Mouse (Mus musculus) midbrain, postnatal 0 days (tissue): ENCODE measurements around the gene Ror2. TPM values are rescaled to one million over a fixed set of nuclear protein-coding genes. Genes with fewer than 3 reads are reported as not detected.
A peak's percentile ranks its signal among the peaks of the same experiment; 100 is the strongest.

Experiments used
- ATAC-seq: fragments of 200-750 bp; cut with Nextera tagmentation; 2 replicates; pipeline ENCODE4 v1.8.0; 2017; ENCODE audit warnings: moderate number of reproducible peaks, mild to moderate bottlenecking, moderate TSS enrichment, moderate library complexity; ENCODE audit not compliant: low FRiP score
- DNase-seq: peaks from one replicate; pipeline ENCODE4 v3.0.0-alpha.2; 2015; ENCODE audit warnings: low spot score
- H3K27ac ChIP-seq: fragments of 300-500 bp; sonication (generic); 2 replicates; pipeline ENCODE4 v1.5.1; 2014; ENCODE audit warnings: low read depth, mild to moderate bottlenecking, low read length, mixed read lengths
- H3K27me3 ChIP-seq: fragments of 300-500 bp; sonication (generic); 2 replicates; pipeline ENCODE4 v1.6.1; 2014; ENCODE audit warnings: low read length, control low read depth, mixed read lengths; ENCODE audit not compliant: insufficient read depth
- H3K36me3 ChIP-seq: fragments of 300-500 bp; sonication (generic); 2 replicates; pipeline ENCODE4 v1.6.1; 2014; ENCODE audit warnings: low read length, control low read depth, mixed read lengths; ENCODE audit not compliant: insufficient read depth
- H3K4me1 ChIP-seq: fragments of 300-500 bp; sonication (generic); 2 replicates; pipeline ENCODE4 v1.6.1; 2014; ENCODE audit warnings: mild to moderate bottlenecking, control low read depth, antibody characterized with exemption, low read length, mixed read lengths; ENCODE audit not compliant: insufficient read depth
- H3K4me2 ChIP-seq: fragments of 300-500 bp; sonication (generic); 2 replicates; pipeline ENCODE4 v1.6.1; 2014; ENCODE audit warnings: low read depth, mild to moderate bottlenecking, low read length, mixed read lengths; ENCODE audit not compliant: poor library complexity, severe bottlenecking
- H3K4me3 ChIP-seq: fragments of 300-500 bp; sonication (generic); 2 replicates; pipeline ENCODE4 v1.5.1; 2014; ENCODE audit warnings: low read depth, mild to moderate bottlenecking, low read length, moderate library complexity
- H3K9ac ChIP-seq: fragments of 300-500 bp; sonication (generic); replicated peaks from 2 replicates; pipeline ENCODE4 v1.6.1; 2014; ENCODE audit warnings: mild to moderate bottlenecking, low read length, moderate library complexity, mixed read lengths; ENCODE audit not compliant: poor library complexity, severe bottlenecking
- H3K9me3 ChIP-seq: fragments of 300-500 bp; sonication (generic); 2 replicates; pipeline ENCODE4 v1.6.1; 2016; ENCODE audit warnings: low read length, control low read depth
- CTCF ChIP-seq: IDR thresholded peaks from 2 replicates; pipeline ENCODE4 v1.5.1; 2016; ENCODE audit warnings: antibody characterized with exemption, mild to moderate bottlenecking
- WGBS: fragments of 180-500 bp; shearing (Covaris S2); extraction: QIAGEN DNeasy Blood & Tissue Kit; methylation state at CpG from one replicate; pipeline ENCODE4 v1.1.7; 2014; 5-methylcytosine and 5-hydroxymethylcytosine counted together
- polyA plus RNA-seq: library from polyadenylated mRNA; unstranded; fragments of >200 nt; fragmentation: Nextera tagmentation; extraction: Ambion mirVana; gene quantifications from 2 replicates; pipeline ENCODE4 v1.2.1, GENCODE M21; 2015
- total RNA-seq: library from RNA; depleted of rRNA; stranded (reverse); fragments of >200 nt; gene quantifications from 2 replicates; pipeline ENCODE4 v1.2.3, GENCODE M21; 2014

Ror2 gene
- total and polyA plus RNA-seq, 2 experiments from 2014 or later: 2.0 to 5.8 TPM

DNA sequence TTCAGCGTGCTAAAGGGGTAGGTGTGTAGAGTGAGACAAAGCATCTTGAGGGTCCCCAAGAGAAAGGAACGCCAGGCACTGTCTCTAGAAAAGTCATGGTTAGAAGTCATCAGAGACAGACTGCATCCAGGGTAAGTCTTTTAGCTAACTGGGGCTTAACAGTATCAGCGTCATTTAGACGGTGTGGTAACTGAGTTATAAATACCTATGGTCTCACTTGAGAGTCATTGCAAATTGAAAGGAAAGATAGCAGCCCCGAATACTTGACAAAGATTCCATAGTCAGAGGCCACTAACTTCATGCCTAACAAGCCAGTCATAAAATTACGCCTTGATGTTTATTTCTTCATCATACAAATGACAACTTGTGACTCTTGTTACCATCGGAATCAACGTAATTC, 191.3 kb downstream of the Ror2 start:
- Histone ChIP-seq H3K4me3 (no peak overlapping the region), H3K27me3 (0 out of 2 replicates have a peak, but pooled peaks cover 5% of the 10 kb centered on the region), H3K27ac (no peak overlapping the region), H3K4me2 (no peak overlapping the region), H3K9me3 (no peaks in the 10 kb centered on the region), H3K36me3 (no peaks in the 10 kb centered on the region), H3K4me1 (no peaks in the 10 kb centered on the region), H3K9ac (no peak overlapping the region)
- WGBS: 92% methylated on average over 8 of the region's 8 CpGs
- no peak for TF ChIP-seq CTCF
- ATAC-seq: no peak
- no peak for DNase-seq

DNA sequence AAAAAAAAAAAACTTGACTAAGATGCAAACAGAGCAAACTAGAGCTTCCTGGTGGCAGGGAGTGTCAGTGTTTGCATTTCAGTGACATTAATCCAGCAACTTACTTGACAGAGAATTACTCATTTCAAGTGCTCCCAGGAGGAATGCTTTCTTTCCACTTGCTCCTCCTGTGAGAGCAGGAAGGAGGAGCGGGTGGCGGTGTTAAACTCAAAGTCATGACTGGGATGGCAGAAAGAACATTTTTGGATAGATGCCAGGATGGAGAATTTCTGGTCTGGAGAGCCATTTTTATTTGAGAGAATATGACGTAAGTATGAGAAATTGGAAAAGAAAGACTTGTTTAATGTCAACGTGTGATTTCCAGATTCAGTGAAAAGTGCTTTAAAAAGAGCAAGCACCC, 192.5 kb downstream of the Ror2 start:
- no peaks in the 10 kb centered on the region for H3K36me3 ChIP-seq
- no peak overlapping the region for H3K4me2 ChIP-seq
- ATAC-seq: no peak
- no peaks in the 10 kb centered on the region for H3K4me1 ChIP-seq
- no peak overlapping the region for H3K9ac ChIP-seq
- no peak overlapping the region for H3K4me3 ChIP-seq
- 0 out of 2 replicates have a peak, but pooled peaks cover 5% of the 10 kb centered on the region for H3K27me3 ChIP-seq
- H3K9me3 ChIP-seq: no peaks in the 10 kb centered on the region
- TF ChIP-seq CTCF: no peak
- H3K27ac ChIP-seq: no peak overlapping the region
- no peak for DNase-seq
- WGBS: 52% methylated on average over 4 of the region's 4 CpGs

DNA sequence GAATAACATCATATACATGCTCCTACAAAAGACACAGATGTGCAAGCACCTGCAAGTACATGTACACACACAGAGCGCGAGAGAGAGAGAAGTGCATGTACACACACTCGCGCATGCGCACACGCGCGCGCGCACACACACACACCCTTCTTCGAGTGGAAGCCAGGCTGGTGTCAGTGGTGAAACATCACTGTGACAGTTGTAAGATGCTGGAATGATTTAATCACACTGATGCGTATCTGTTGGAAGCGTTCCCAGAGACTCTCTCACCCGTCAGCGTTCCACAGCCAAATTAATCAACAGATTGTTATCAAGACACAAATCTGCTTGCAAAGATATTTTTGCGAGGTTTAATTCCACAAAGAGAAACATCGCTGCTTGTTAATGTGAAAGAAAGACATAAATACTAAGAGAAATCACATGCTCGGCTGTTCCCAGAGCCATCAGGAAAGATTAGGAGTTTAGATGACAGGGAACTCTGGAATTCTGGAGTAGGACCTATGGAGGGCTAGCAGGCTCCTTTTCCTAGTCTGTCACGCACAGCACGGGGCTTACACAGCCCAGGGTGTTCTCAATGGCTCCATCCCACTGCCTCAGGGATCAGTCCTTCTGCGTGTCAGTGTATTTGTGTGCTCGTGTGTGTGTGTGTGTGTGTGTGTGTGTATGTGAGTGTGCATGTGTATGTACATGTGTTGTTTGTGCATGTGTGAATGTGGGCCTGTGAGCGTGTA, 199.2 kb downstream of the Ror2 start:
- H3K4me1 ChIP-seq: no peaks in the 10 kb centered on the region
- H3K27ac ChIP-seq: no peak overlapping the region
- H3K4me3 ChIP-seq: no peak overlapping the region
- no peaks in the 10 kb centered on the region for H3K27me3 ChIP-seq
- DNase-seq (peak; percentile 61), ATAC-seq (no peak)
- no peak for TF ChIP-seq CTCF
- WGBS: 79% methylated on average over 23 of the region's 23 CpGs
- no peak overlapping the region for H3K9ac ChIP-seq
- no peak overlapping the region for H3K4me2 ChIP-seq
- H3K9me3 ChIP-seq: no peaks in the 10 kb centered on the region
- no peaks in the 10 kb centered on the region for H3K36me3 ChIP-seq

DNA sequence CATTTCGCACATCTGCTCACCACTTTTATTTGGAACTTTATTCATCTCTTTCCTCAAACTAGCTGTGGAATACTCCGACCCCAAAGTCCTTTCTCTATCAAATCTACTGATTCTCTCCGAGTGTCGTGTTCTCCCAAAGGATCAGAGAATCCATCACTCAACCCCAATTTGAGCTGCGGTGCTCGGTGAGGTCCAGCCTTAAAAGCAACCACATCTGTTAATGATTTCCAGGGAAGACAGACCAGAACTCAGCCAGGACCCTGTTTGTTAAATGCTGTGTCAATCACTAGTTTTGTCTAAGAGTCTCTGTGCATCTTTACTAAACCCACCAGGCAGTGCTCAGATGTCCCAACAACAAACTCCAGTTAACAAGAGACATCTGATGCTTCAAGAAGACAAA, 204.1 kb downstream of the Ror2 start:
- Histone ChIP-seq H3K36me3 (no peaks in the 10 kb centered on the region), H3K4me1 (peaks cover 5% of the 10 kb centered on the region; the same call in 1 of the 2 replicates), H3K9ac (no peak overlapping the region), H3K27me3 (no peaks in the 10 kb centered on the region), H3K27ac (no peak overlapping the region), H3K4me3 (no peak overlapping the region), H3K4me2 (no peak overlapping the region), H3K9me3 (no peaks in the 10 kb centered on the region)
- DNase-seq (no peak), ATAC-seq (no peak)
- WGBS: 74% methylated on average over 6 of the region's 6 CpGs
- TF ChIP-seq CTCF: no peak

DNA sequence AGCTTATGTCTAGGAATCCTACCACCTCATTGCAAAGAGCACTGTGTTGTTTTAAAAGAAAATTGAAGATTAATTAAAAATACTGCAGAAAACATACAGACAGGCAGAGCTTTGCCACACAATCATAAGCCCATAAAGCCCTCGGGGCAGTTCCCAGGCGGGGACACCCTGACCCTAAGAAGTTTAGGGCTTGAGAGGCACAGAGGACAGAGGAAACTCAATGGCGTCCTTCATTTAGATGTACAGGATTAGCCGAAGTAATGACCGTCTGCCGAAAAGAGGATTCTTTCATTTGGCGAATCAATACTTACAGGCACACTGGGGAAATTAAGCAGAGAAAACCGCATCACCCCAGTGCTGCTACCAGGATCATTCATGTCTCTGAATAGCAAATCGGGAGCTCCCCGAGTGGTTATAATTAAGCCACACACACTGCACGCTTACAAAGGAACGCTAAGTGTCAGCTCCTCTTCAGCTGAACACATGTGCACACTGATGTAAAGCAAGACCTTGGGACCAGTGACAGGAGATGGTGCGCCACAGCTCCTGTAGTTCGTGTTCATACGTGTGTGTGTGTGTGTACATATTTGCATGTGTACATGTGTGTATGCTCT, 208.1 kb downstream of the Ror2 start:
- Histone ChIP-seq H3K27ac (no peak overlapping the region), H3K9ac (no peak overlapping the region), H3K36me3 (no peaks in the 10 kb centered on the region), H3K4me1 (peaks cover 5% of the 10 kb centered on the region; the same call in 1 of the 2 replicates), H3K4me3 (no peak overlapping the region), H3K27me3 (no peaks in the 10 kb centered on the region), H3K9me3 (no peaks in the 10 kb centered on the region), H3K4me2 (peak overlapping the region; percentile 26; the same call in 1 of the 2 replicates)
- WGBS: 26% methylated on average over 15 of the region's 15 CpGs
- DNase-seq (peak; percentile 61), ATAC-seq (peak; percentile 69; the same call in 1 of the 2 replicates)
- TF ChIP-seq CTCF: no peak

DNA sequence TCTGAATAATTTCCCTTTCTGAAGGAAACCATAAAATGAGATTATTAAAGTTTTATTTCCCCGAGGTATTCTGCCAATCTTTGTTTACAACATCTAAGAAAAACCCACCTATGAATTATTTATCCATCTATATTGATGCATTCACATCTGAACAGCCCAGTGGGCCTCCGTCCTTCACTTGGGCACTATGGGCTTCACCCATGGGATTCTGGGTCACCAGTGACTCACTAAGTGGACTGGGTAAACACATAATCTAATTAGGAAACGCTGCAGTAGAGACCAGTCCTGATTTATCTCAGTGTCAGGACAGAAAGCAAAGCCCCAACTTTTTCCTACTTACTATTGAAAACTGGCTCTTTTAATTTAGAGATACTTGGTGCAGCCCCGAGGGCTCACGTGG, 210.9 kb downstream of the Ror2 start:
- no peaks in the 10 kb centered on the region for H3K27me3 ChIP-seq
- peaks cover 2% of the 10 kb centered on the region; the same call in 1 of the 2 replicates for H3K4me1 ChIP-seq
- WGBS: 42% methylated on average over 5 of the region's 5 CpGs
- no peaks in the 10 kb centered on the region for H3K9me3 ChIP-seq
- no peak for TF ChIP-seq CTCF
- no peak overlapping the region for H3K4me3 ChIP-seq
- H3K36me3 ChIP-seq: no peaks in the 10 kb centered on the region
- no peak overlapping the region for H3K9ac ChIP-seq
- H3K4me2 ChIP-seq: no peak overlapping the region
- DNase-seq (no peak), ATAC-seq (no peak)
- H3K27ac ChIP-seq: no peak overlapping the region
